Mouse (Mus musculus) embryonic fibroblast, embryonic 13.5 days (primary cell): ENCODE measurements around the gene Ren1. TPM values are rescaled to one million over a fixed set of nuclear protein-coding genes. Genes with fewer than 3 reads are reported as not detected.

Experiments used
- H3K27ac ChIP-seq: 2 replicates; pipeline ENCODE4 v1.5.1; 2012; ENCODE audit warnings: low read length, control low read depth, inconsistent platforms; ENCODE audit not compliant: insufficient read depth
- H3K4me1 ChIP-seq: 2 replicates; pipeline ENCODE4 v1.6.1; 2011; ENCODE audit warnings: low read length; ENCODE audit not compliant: control insufficient read depth, insufficient read depth
- H3K4me3 ChIP-seq: 2 replicates; pipeline ENCODE4 v1.5.1; 2011; ENCODE audit warnings: mild to moderate bottlenecking, control low read depth, low read length; ENCODE audit not compliant: insufficient read depth
- CTCF ChIP-seq: IDR thresholded peaks from 2 replicates; pipeline ENCODE4 v1.5.1; 2011; ENCODE audit warnings: mild to moderate bottlenecking, control low read depth, low read length, moderate library complexity, borderline replicate concordance; ENCODE audit not compliant: insufficient read depth
- POLR2A ChIP-seq: IDR thresholded peaks from 2 replicates; pipeline ENCODE4 v1.6.1; 2011; ENCODE audit warnings: low read depth, mild to moderate bottlenecking, control low read depth, low read length, moderate library complexity
- polyA plus RNA-seq: library from polyadenylated mRNA; stranded (reverse); fragments of >200 nt; gene quantifications from 2 replicates; pipeline ENCODE4 v1.2.4, GENCODE M21; 2011; ENCODE audit warnings: low read depth; ENCODE audit not compliant: missing spikeins, insufficient read length

Gene Ren1
- polyA plus RNA-seq, 1 experiment, result not detected

DNA sequence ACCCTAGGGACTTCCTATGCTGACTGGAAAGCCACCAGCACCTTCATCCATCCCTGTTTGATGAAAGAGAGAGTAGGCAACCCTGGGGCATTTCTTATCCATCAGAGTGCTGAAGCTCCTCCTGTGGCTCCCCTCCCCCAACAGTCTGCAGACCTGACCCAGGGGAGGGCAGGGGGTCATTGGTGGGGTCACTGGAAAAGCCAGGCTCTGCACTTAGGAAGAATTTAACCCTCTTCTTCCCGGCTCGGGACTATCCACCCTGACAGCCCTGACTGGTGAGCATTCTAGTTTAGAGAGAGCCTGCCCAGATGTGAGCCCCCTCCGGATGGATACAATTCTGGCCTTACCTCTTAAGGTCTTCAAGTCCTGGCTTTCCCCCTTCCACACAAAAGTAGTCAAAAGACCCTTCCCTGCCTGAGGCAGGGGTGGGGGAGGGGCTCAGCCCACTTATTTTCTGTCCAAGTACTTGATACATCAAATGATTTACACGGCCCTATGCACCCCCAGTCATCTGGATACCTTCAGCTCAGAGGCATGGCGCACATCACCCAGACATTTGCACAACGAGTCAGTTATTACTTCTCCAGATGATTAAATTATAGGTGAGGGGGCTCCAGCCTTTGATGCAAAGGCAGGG lies 58.7 kb downstream of the Ren1 start:
- no peaks in the 10 kb centered on the region for H3K4me1 ChIP-seq
- no peak for TF ChIP-seq POLR2A
- TF ChIP-seq CTCF, result no peak
- no peak overlapping the region for H3K27ac ChIP-seq
- H3K4me3 ChIP-seq, result no peak overlapping the region

DNA sequence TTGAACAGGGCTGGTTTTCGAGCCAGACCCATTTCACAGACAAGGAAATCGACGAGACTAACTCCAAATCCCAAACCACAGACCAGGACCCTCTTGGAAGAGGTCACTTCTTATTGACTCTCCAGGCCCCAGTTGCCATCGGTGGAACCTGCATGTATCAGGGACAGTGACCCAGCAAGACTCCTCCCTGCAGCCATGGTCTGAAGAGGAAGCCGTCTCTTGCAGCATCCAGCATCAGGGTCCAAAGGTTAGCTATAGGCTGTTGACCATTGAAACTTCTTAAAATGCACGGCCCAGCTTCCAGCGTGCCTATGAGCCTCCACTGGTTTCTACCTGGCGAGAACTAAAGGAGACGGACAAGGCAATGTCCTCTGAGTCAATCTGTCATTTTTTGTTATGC lies 59.5 kb downstream of the Ren1 start:
- Histone ChIP-seq H3K4me1 (no peaks in the 10 kb centered on the region), H3K4me3 (no peak overlapping the region)

More for the DNA sequence above, 59.5 kb downstream of the Ren1 start:
- H3K27ac ChIP-seq, result no peak overlapping the region
- no peak for TF ChIP-seq CTCF
- TF ChIP-seq POLR2A, result no peak

Other genes with a start within 250 kb of the Ren1 start
- 55.8 and 63.3 TPM in 2 replicates for gene Ppp1r15b, start 219.4 kb upstream of the Ren1 start, polyA plus RNA-seq
- 2.6 and 3.6 TPM in 2 replicates for gene Plekha6, start 186.3 kb upstream of the Ren1 start, polyA plus RNA-seq
- not detected in 2 replicates for gene Golt1a, start 40.7 kb upstream of the Ren1 start, polyA plus RNA-seq
- gene Kiss1, start 28.6 kb upstream of the Ren1 start, polyA plus RNA-seq, result not detected in 2 replicates
- 0.25 TPM in 1 of 2 replicates, not detected in the other for gene Etnk2, start 13.1 kb downstream of the Ren1 start, polyA plus RNA-seq
- 1.6 and 2.7 TPM in 2 replicates for gene Sox13, start 73.9 kb downstream of the Ren1 start, polyA plus RNA-seq